In the genomic region with DNA sequence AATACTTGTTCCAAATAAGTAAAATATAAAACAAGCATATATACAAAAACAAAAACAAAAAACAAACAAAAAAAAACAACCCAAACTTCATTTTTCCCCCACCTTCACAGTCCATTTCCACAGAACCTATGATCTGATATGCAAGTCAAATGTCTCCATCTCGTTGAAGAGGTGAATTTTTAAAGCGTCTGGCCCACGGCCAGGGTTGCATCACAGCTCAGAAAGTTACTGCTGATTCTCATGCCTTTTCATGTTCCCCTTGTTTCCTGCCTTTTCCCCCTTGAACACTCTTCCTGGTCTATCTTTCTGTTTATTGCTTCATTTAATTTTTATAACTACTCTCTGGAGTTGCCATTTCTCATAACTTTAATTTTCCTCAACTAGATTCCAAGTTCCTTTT, we compare ENCODE assay signal across 24 mouse cellular contexts. TPM values are rescaled to one million over a fixed set of nuclear protein-coding genes. Genes with fewer than 3 reads are reported as not detected.
DNase-seq lines count a peak whose midpoint lies in the region; ATAC-seq and TF ChIP-seq lines count a peak whose summit lies in the region.
"Had no signal": no experiment of that assay in that cellular context is flagged by ENCODE, and none has a peak within 500 bp of the region (broad histone marks: within the 10 kb centered on the region; RNA-seq: fewer than 3 reads in every experiment).

No protein-coding gene starts in this region.

- WGBS in limb, embryonic 14.5 days: 50% methylated on average over 3 of the region's 3 CpGs
- WGBS in limb, embryonic 10.5 days: 86% methylated on average over 3 of the region's 3 CpGs

- intact Hi-C loops in heart, postnatal 14 days (cut with DNase I): no loop called here

- H3K9ac ChIP-seq in limb, embryonic 14.5 days (ENCODE audit: low read depth, low read length, severe bottlenecking): no peak overlapping the region
- H3K9ac ChIP-seq: embryonic facial prominence, embryonic 12.5 days; hindbrain, embryonic 15.5 days; intestine, embryonic 15.5 days; liver, embryonic 15.5 days; midbrain, embryonic 13.5 days; neural tube, embryonic 13.5 days had no signal

- no peaks in the 10 kb centered on the region for H3K27me3 ChIP-seq in limb, embryonic 14.5 days (ENCODE audit: control insufficient read depth, insufficient read depth, low read length)
- no peaks in the 10 kb centered on the region for H3K27me3 ChIP-seq in limb, embryonic 10.5 days (ENCODE audit: low read depth, poor library complexity, severe bottlenecking)
- H3K27me3 ChIP-seq: CH12.LX; embryonic facial prominence, embryonic 12.5 days; hindbrain, embryonic 15.5 days; intestine, embryonic 15.5 days; liver, embryonic 15.5 days; midbrain, embryonic 13.5 days; neural tube, embryonic 13.5 days had no signal

- peak; percentile 5 for DNase-seq in adrenal gland, postnatal 25 days
- DNase-seq in adrenal gland, postnatal 4 days (ENCODE audit: low spot score in 2 of 2): no peak
- peak; percentile 19 to 27 for DNase-seq in heart, postnatal 14 days
- DNase-seq in heart, adult 8-10 months (ENCODE audit: low spot score): no peak
- DNase-seq in limb, embryonic 14.5 days (ENCODE audit: low spot score): peak; percentile 25
- DNase-seq in limb, embryonic 10.5 days (ENCODE audit: low spot score): no peak
- DNase-seq in testis, postnatal 10 days (ENCODE audit: low spot score): peak; percentile 34
- DNase-seq in testis, postnatal 14 days (ENCODE audit: low spot score): no peak
- DNase-seq: cerebellum, adult 11 months; right cerebral cortex, adult 18-20 months; thymus, postnatal 14 days had no signal

- H3K36me3 ChIP-seq in limb, embryonic 14.5 days (ENCODE audit: control insufficient read depth, insufficient read depth, low read length): no peaks in the 10 kb centered on the region
- H3K36me3 ChIP-seq in limb, embryonic 10.5 days: no peaks in the 10 kb centered on the region
- H3K36me3 ChIP-seq: embryonic facial prominence, embryonic 12.5 days; hindbrain, embryonic 15.5 days; intestine, embryonic 15.5 days; liver, embryonic 15.5 days; midbrain, embryonic 13.5 days; neural tube, embryonic 13.5 days had no signal

- H3K27ac ChIP-seq in limb, embryonic 14.5 days (replicated peaks; ENCODE audit: low read depth, low read length): no peak overlapping the region
- no peak overlapping the region for H3K27ac ChIP-seq in limb, embryonic 10.5 days
- H3K27ac ChIP-seq: embryonic facial prominence, embryonic 12.5 days; hindbrain, embryonic 15.5 days; intestine, embryonic 15.5 days; liver, embryonic 15.5 days; midbrain, embryonic 13.5 days; neural tube, embryonic 13.5 days; stomach, postnatal 0 days had no signal

- H3K4me2 ChIP-seq in limb, embryonic 14.5 days (replicated peaks; ENCODE audit: low read depth, low read length, severe bottlenecking): no peak overlapping the region
- H3K4me2 ChIP-seq: embryonic facial prominence, embryonic 12.5 days; hindbrain, embryonic 15.5 days; intestine, embryonic 15.5 days; liver, embryonic 15.5 days; midbrain, embryonic 13.5 days; neural tube, embryonic 13.5 days had no signal

- H3K4me3 ChIP-seq in limb, embryonic 14.5 days (replicated peaks; ENCODE audit: low read length): no peak overlapping the region
- no peak overlapping the region for H3K4me3 ChIP-seq in limb, embryonic 10.5 days
- H3K4me3 ChIP-seq: embryonic facial prominence, embryonic 12.5 days; erythroblast, embryonic 14.5 days; hindbrain, embryonic 15.5 days; intestine, embryonic 15.5 days; liver, embryonic 15.5 days; midbrain, embryonic 13.5 days; neural tube, embryonic 13.5 days had no signal

- no peaks in the 10 kb centered on the region for H3K9me3 ChIP-seq in limb, embryonic 14.5 days (ENCODE audit: control insufficient read depth, low read length)
- H3K9me3 ChIP-seq in limb, embryonic 10.5 days (replicated peaks): no peaks in the 10 kb centered on the region
- H3K9me3 ChIP-seq: embryonic facial prominence, embryonic 12.5 days; hindbrain, embryonic 15.5 days; intestine, embryonic 15.5 days; liver, embryonic 15.5 days; midbrain, embryonic 13.5 days; neural tube, embryonic 13.5 days had no signal

- no peak for ATAC-seq in limb, embryonic 14.5 days (ENCODE audit: low FRiP score, low read depth)
- ATAC-seq: forebrain, embryonic 14.5 days; intestine, embryonic 15.5 days; midbrain, embryonic 13.5 days had no signal

- H3K4me1 ChIP-seq in limb, embryonic 14.5 days (ENCODE audit: control insufficient read depth, insufficient read depth, low read length): peaks cover 4% of the 10 kb centered on the region; the same call in 1 of the 2 replicates
- H3K4me1 ChIP-seq in limb, embryonic 10.5 days: no peaks in the 10 kb centered on the region
- H3K4me1 ChIP-seq: embryonic facial prominence, embryonic 12.5 days; hindbrain, embryonic 15.5 days; intestine, embryonic 15.5 days; liver, embryonic 15.5 days; midbrain, embryonic 13.5 days had no signal

- no peak for TF ChIP-seq POLR2A in limb, embryonic 14.5 days (IDR thresholded peaks at IDR 0.05; ENCODE audit: borderline replicate concordance, extremely low read depth, insufficient read depth, insufficient read length)

RNA-seq across cellular contexts. Expression of a gene that starts 18.7 kb away (rescaled TPM):
- total RNA-seq in adrenal gland, postnatal 25 days (2021): 0.97 and 1.9 TPM in 2 replicates
- total RNA-seq in adrenal gland, postnatal 4 days (2021): 1 to 10 TPM; 1.7 to 2.5 TPM
- 1 to 10 TPM; 2.6 to 2.9 TPM for total RNA-seq in heart, postnatal 14 days (2021)
- total RNA-seq in heart, adult 8-10 months (2022): 1 to 10 TPM; 2.6 to 3.6 (median 3.3) TPM
- polyA plus RNA-seq in limb, embryonic 14.5 days (2012; rRNA removed): 1.9 and 2.2 TPM in 2 replicates
- 2.3 and 3.2 TPM in 2 replicates for polyA plus RNA-seq in limb, embryonic 14.5 days (2014; fragmentation: Nextera tagmentation; extraction: Ambion mirVana)
- 0.73 and 1.1 TPM in 2 replicates for polyA plus RNA-seq in limb, embryonic 10.5 days (2016; fragmentation: Nextera tagmentation; extraction: Ambion mirVana)
- total RNA-seq: CH12.LX; granulocyte monocyte progenitor cell, adult 5-6 weeks; megakaryocyte, adult 5-6 weeks; MEL had no signal
- polyA plus RNA-seq: erythroblast, embryonic 14.5 days had no signal

Comparison
In these comparisons a context has a peak if more than half of its experiments do, and no peak if none do; other contexts are left out.
1. DNase-seq: peak in adrenal gland, postnatal 25 days (single experiment), heart, postnatal 14 days (2 of 2), limb, embryonic 14.5 days (single experiment) and testis, postnatal 10 days (single experiment); none in adrenal gland, postnatal 4 days (0 of 2), heart, adult 8-10 months (single experiment), limb, embryonic 10.5 days (single experiment) and testis, postnatal 14 days (single experiment).